Mouse (Mus musculus) MEL (cell line): Measurements from ENCODE around the gene Cbwd1. TPM values are rescaled to one million over a fixed set of nuclear protein-coding genes. Genes with fewer than 3 reads are reported as not detected.

ENCODE experiments used
- DNase-seq: peaks from one replicate; pipeline ENCODE4 v3.0.0; 2011; ENCODE audit warnings: low read depth, low spot score
- H3K27ac ChIP-seq: 2 replicates; pipeline ENCODE4 v1.5.1; 2012; ENCODE audit warnings: low read depth, mild to moderate bottlenecking, control low read depth, low read length, moderate library complexity; ENCODE audit not compliant: control insufficient read depth
- H3K27me3 ChIP-seq, 2 experiments: fragments of 150-350 bp in 1 of 2; sonication (generic) in 1 of 2; 2 replicates each; pipeline ENCODE4 v1.6.1; 2012; ENCODE audit warnings: low read length in 2 of 2, mild to moderate bottlenecking in 2 of 2, improper control_type of control experiment in 1 of 2, moderate library complexity in 1 of 2; ENCODE audit not compliant: insufficient read depth in 2 of 2, control insufficient read depth in 1 of 2
- H3K36me3 ChIP-seq, 2 experiments: 2 replicates each; pipeline ENCODE4 v1.6.1; 2012 to 2014; ENCODE audit warnings: low read length in 2 of 2, improper control_type of control experiment in 1 of 2, inconsistent platforms in 1 of 2, mild to moderate bottlenecking in 1 of 2; ENCODE audit not compliant: insufficient read depth in 2 of 2, control insufficient read depth in 1 of 2
- H3K4me1 ChIP-seq, 2 experiments: fragments of 150-350 bp in 1 of 2; sonication (generic) in 1 of 2; 2 replicates each; pipeline ENCODE4 v1.6.1; 2012; ENCODE audit warnings: low read length in 2 of 2, improper control_type of control experiment in 1 of 2, mild to moderate bottlenecking in 1 of 2; ENCODE audit not compliant: insufficient read depth in 2 of 2, control insufficient read depth in 1 of 2
- H3K4me3 ChIP-seq, 2 experiments: fragments of 150-350 bp in 1 of 2; sonication (generic) in 1 of 2; 2 replicates each; pipeline ENCODE4 v1.5.1; 2012; ENCODE audit warnings: low read depth in 2 of 2, low read length in 2 of 2, mild to moderate bottlenecking in 2 of 2, moderate library complexity in 2 of 2, control low read depth in 1 of 2, improper control_type of control experiment in 1 of 2; ENCODE audit not compliant: control insufficient read depth in 1 of 2, insufficient read depth in 1 of 2
- H3K79me2 ChIP-seq: 2 replicates; pipeline ENCODE4 v1.6.1; 2012; ENCODE audit warnings: mild to moderate bottlenecking, low read length, moderate library complexity; ENCODE audit not compliant: control insufficient read depth, poor library complexity, insufficient read depth
- H3K9ac ChIP-seq: 2 replicates; pipeline ENCODE4 v1.6.1; 2012; ENCODE audit warnings: low read depth, mild to moderate bottlenecking, control low read depth, low read length, moderate library complexity; ENCODE audit not compliant: control insufficient read depth, poor library complexity, severe bottlenecking
- H3K9me3 ChIP-seq: fragments of 150-350 bp; sonication (generic); replicated peaks from 2 replicates; pipeline ENCODE4 v1.6.1; 2012; ENCODE audit warnings: mild to moderate bottlenecking, low read length, improper control_type of control experiment, moderate library complexity; ENCODE audit not compliant: insufficient read depth
- BHLHE40 ChIP-seq: IDR thresholded peaks from 2 replicates; pipeline ENCODE4 v1.6.1; 2012; ENCODE audit warnings: low read depth, mild to moderate bottlenecking, inconsistent platforms, low read length, improper control_type of control experiment, borderline replicate concordance
- CTCF ChIP-seq, 3 experiments: IDR thresholded peaks in 2 of 3; conservative IDR thresholded peaks in 1 of 3; 2 replicates each; pipeline ENCODE4 v1.5.1; 2011 to 2012; ENCODE audit warnings: low read length in 3 of 3, low read depth in 2 of 3, mild to moderate bottlenecking in 2 of 3, improper control_type of control experiment in 1 of 3, inconsistent platforms in 1 of 3, mixed read lengths in 1 of 3, moderate library complexity in 1 of 3; ENCODE audit not compliant: control insufficient read depth in 1 of 3, insufficient read depth in 1 of 3, poor library complexity in 1 of 3, severe bottlenecking in 1 of 3
- E2F4 ChIP-seq: IDR thresholded peaks from 2 replicates; pipeline ENCODE4 v1.6.1; 2011; ENCODE audit warnings: low read depth, low read length, improper control_type of control experiment, borderline replicate concordance
- ELF1 ChIP-seq: IDR thresholded peaks from 2 replicates; pipeline ENCODE4 v1.6.1; 2014; ENCODE audit warnings: low read depth, mild to moderate bottlenecking, inconsistent platforms, low read length, improper control_type of control experiment, moderate library complexity
- EP300 ChIP-seq, 2 experiments: IDR thresholded peaks; 2 replicates each; pipeline ENCODE4 v1.6.1; 2011; ENCODE audit warnings: improper control_type of control experiment in 2 of 2, low read length in 2 of 2, low read depth in 1 of 2, mild to moderate bottlenecking in 1 of 2
- ETS1 ChIP-seq: IDR thresholded peaks from 2 replicates; pipeline ENCODE4 v1.6.1; 2012; ENCODE audit warnings: low read depth, mild to moderate bottlenecking, inconsistent platforms, low read length, improper control_type of control experiment, moderate library complexity
- GABPA ChIP-seq: IDR thresholded peaks from 2 replicates; pipeline ENCODE4 v1.6.1; 2012; ENCODE audit warnings: low read depth, mild to moderate bottlenecking, inconsistent platforms, low read length, improper control_type of control experiment, moderate library complexity
- GATA1 ChIP-seq: IDR thresholded peaks from 2 replicates; pipeline ENCODE4 v1.6.1; 2011; ENCODE audit warnings: low read depth, low read length, improper control_type of control experiment
- JUND ChIP-seq: IDR thresholded peaks from 2 replicates; pipeline ENCODE4 v1.6.1; 2011; ENCODE audit warnings: low read depth, mild to moderate bottlenecking, improper control_type of control experiment, low read length
- MAFK ChIP-seq: IDR thresholded peaks from 2 replicates; pipeline ENCODE4 v1.6.1; 2011; ENCODE audit warnings: low read depth, mild to moderate bottlenecking, low read length, improper control_type of control experiment, borderline replicate concordance
- MAX ChIP-seq: IDR thresholded peaks from 2 replicates; pipeline ENCODE4 v1.6.1; 2011; ENCODE audit warnings: low read length, improper control_type of control experiment
- MEF2A ChIP-seq: IDR thresholded peaks from 2 replicates; pipeline ENCODE4 v1.6.1; 2014; ENCODE audit warnings: low read depth, mild to moderate bottlenecking, inconsistent platforms, low read length, improper control_type of control experiment; ENCODE audit not compliant: poor library complexity, insufficient replicate concordance, severe bottlenecking; ENCODE audit errors: extremely low read depth
- MXI1 ChIP-seq: IDR thresholded peaks from 2 replicates; pipeline ENCODE4 v1.6.1; 2011; ENCODE audit warnings: mild to moderate bottlenecking, low read depth, low read length, improper control_type of control experiment
- MYB ChIP-seq: IDR thresholded peaks from 2 replicates; pipeline ENCODE4 v1.6.1; 2011; ENCODE audit warnings: mild to moderate bottlenecking, low read depth, low read length, improper control_type of control experiment
- NRF1 ChIP-seq: IDR thresholded peaks from 2 replicates; pipeline ENCODE4 v1.6.1; 2014; ENCODE audit warnings: low read depth, mild to moderate bottlenecking, inconsistent platforms, low read length, improper control_type of control experiment, moderate library complexity; ENCODE audit not compliant: poor library complexity, insufficient read depth, severe bottlenecking
- POLR2A ChIP-seq, 2 experiments: IDR thresholded peaks; 2 replicates each; pipeline ENCODE4 v1.6.1; 2011 to 2012; ENCODE audit warnings: low read length in 2 of 2, mild to moderate bottlenecking in 2 of 2, control low read depth in 1 of 2, improper control_type of control experiment in 1 of 2, low read depth in 1 of 2, moderate library complexity in 1 of 2; ENCODE audit not compliant: control insufficient read depth in 1 of 2, insufficient read depth in 1 of 2, poor library complexity in 1 of 2
- POLR2AphosphoS2 ChIP-seq: IDR thresholded peaks from 2 replicates; pipeline ENCODE4 v1.6.1; 2011; ENCODE audit warnings: low read length, improper control_type of control experiment
- POLR2AphosphoS5 ChIP-seq: IDR thresholded peaks from 2 replicates; pipeline ENCODE4 v1.6.1; 2012; ENCODE audit warnings: low read depth, borderline replicate concordance, mild to moderate bottlenecking, inconsistent platforms, low read length, moderate library complexity, mixed read lengths
- RAD21 ChIP-seq: IDR thresholded peaks from 2 replicates; pipeline ENCODE4 v1.6.1; 2011; ENCODE audit warnings: mild to moderate bottlenecking, low read depth, low read length, improper control_type of control experiment
- RCOR1 ChIP-seq: IDR thresholded peaks from 2 replicates; pipeline ENCODE4 v1.6.1; 2012; ENCODE audit warnings: low read depth, mild to moderate bottlenecking, inconsistent platforms, low read length, improper control_type of control experiment
- SIN3A ChIP-seq: IDR thresholded peaks from 2 replicates; pipeline ENCODE4 v1.6.1; 2012; ENCODE audit warnings: low read length, improper control_type of control experiment, inconsistent platforms
- SMC3 ChIP-seq: IDR thresholded peaks from 2 replicates; pipeline ENCODE4 v1.6.1; 2011; ENCODE audit warnings: low read depth, low read length, improper control_type of control experiment
- TBP ChIP-seq: IDR thresholded peaks from 2 replicates; pipeline ENCODE4 v1.8.0; 2011; ENCODE audit warnings: low read depth, low read length, improper control_type of control experiment
- TCF12 ChIP-seq: IDR thresholded peaks from 2 replicates; pipeline ENCODE4 v1.6.1; 2014; ENCODE audit warnings: low read depth, mild to moderate bottlenecking, inconsistent platforms, low read length, improper control_type of control experiment, moderate library complexity
- UBTF ChIP-seq: IDR thresholded peaks from 2 replicates; pipeline ENCODE4 v1.6.1; 2012; ENCODE audit warnings: low read depth, mild to moderate bottlenecking, inconsistent platforms, low read length, improper control_type of control experiment, moderate library complexity, borderline replicate concordance; ENCODE audit not compliant: insufficient read depth
- ZC3H11A ChIP-seq: IDR thresholded peaks from 2 replicates; pipeline ENCODE4 v1.6.1; 2012; ENCODE audit warnings: low read depth, mild to moderate bottlenecking, inconsistent platforms, low read length, improper control_type of control experiment
- ZKSCAN1 ChIP-seq: IDR thresholded peaks from 2 replicates; pipeline ENCODE4 v1.6.1; 2012; ENCODE audit warnings: low read depth, mild to moderate bottlenecking, inconsistent platforms, low read length, improper control_type of control experiment, moderate library complexity
- ZMIZ1 ChIP-seq: IDR thresholded peaks from 2 replicates; pipeline ENCODE4 v1.6.1; 2012; ENCODE audit warnings: low read depth, mild to moderate bottlenecking, inconsistent platforms, low read length, improper control_type of control experiment, moderate library complexity
- ZNF384 ChIP-seq: IDR thresholded peaks from 2 replicates; pipeline ENCODE4 v1.6.1; 2012; ENCODE audit warnings: low read depth, mild to moderate bottlenecking, inconsistent platforms, low read length, improper control_type of control experiment
- polyA plus RNA-seq, 2 experiments: library from polyadenylated mRNA; stranded (reverse) in 1 of 2; unstranded in 1 of 2; fragments of >175 nt in 1 of 2; fragments of >200 nt in 1 of 2; gene quantifications; 2 replicates each; pipeline versions ENCODE4 v1.2.1 to v1.2.4; 2012; ENCODE audit warnings: low replicate concordance in 2 of 2, low read depth in 1 of 2; ENCODE audit not compliant: insufficient read length in 2 of 2, insufficient read depth in 1 of 2, missing spikeins in 1 of 2
- total RNA-seq: library from RNA; depleted of rRNA; stranded (reverse); fragments of 300-350 nt; gene quantifications from 2 replicates; pipeline ENCODE4 v1.2.3, GENCODE M21; 2012

Gene Cbwd1
- total and polyA plus RNA-seq, 3 experiments, result 14.2 to 24.0 TPM; not detected in 1

- no peak for DNase-seq
- no peak for TF ChIP-seq MXI1
- TF ChIP-seq ETS1, result no peak
- no peak for TF ChIP-seq BHLHE40
- TF ChIP-seq ELF1, result no peak
- no peak for TF ChIP-seq MAX
- TF ChIP-seq ZMIZ1, result no peak
- TF ChIP-seq JUND, result no peak
- no peak for TF ChIP-seq MAFK
- no peak for TF ChIP-seq GABPA
- no peak overlapping the region for H3K9ac ChIP-seq
- H3K27me3 ChIP-seq, result no peaks in the 10 kb centered on the region
- peaks cover 23 to 27% of the 10 kb centered on the region in 2 experiments for H3K4me1 ChIP-seq
- no peaks in the 10 kb centered on the region for H3K79me2 ChIP-seq
- no peaks in the 10 kb centered on the region for H3K9me3 ChIP-seq
- H3K4me3 ChIP-seq, result no peak overlapping the region
- H3K27ac ChIP-seq, result no peak overlapping the region
- H3K36me3 ChIP-seq, result peaks cover 0 to 28% of the 10 kb centered on the region in 2 experiments; a peak in 2 of 4 replicates
These were observed 32.1 kb upstream of the Cbwd1 start for GRCm38 (mm10) chr19:24993526-24993925.

GRCm38 (mm10) chr19:24990138-24990822, 28.9 kb upstream of the Cbwd1 start:
- no peaks in the 10 kb centered on the region for H3K27me3 ChIP-seq
- H3K79me2 ChIP-seq, result no peaks in the 10 kb centered on the region
- H3K9ac ChIP-seq, result no peak overlapping the region; the same call in 1 of the 2 replicates
- peaks cover 10 to 20% of the 10 kb centered on the region in 2 experiments for H3K4me1 ChIP-seq
- no peaks in the 10 kb centered on the region for H3K9me3 ChIP-seq
- peak overlapping the region; percentile 65 for H3K27ac ChIP-seq
- DNase-seq, result peak; percentile 93
- no peak overlapping the region; a peak in 1 of 4 replicates for H3K4me3 ChIP-seq
- peaks cover 0 to 10% of the 10 kb centered on the region in 2 experiments; a peak in 2 of 4 replicates for H3K36me3 ChIP-seq
- TF ChIP-seq TCF12, result peak; percentile 100
- no peak for TF ChIP-seq ZC3H11A
- TF ChIP-seq E2F4, result no peak
- TF ChIP-seq ZKSCAN1, result no peak
- no peak for TF ChIP-seq NRF1
- TF ChIP-seq ZNF384, result peak; percentile 89
- no peak for TF ChIP-seq CTCF (IDR thresholded peaks at IDR 0.05 in 2 of 3, conservative IDR thresholded peaks at IDR 0.05 in 1 of 3; ENCODE audit: control insufficient read depth in 1 of 3, insufficient read depth in 1 of 3, low read depth in 2 of 3, low read length in 3 of 3, poor library complexity in 1 of 3, severe bottlenecking in 1 of 3)
- no peak for TF ChIP-seq UBTF
- peak; percentile 80 for TF ChIP-seq MXI1
- TF ChIP-seq RAD21, result no peak
- TF ChIP-seq POLR2A (IDR thresholded peaks at IDR 0.05; ENCODE audit: control insufficient read depth in 1 of 2, insufficient read depth in 1 of 2, low read depth in 1 of 2, low read length in 2 of 2, poor library complexity in 1 of 2), result no peak
- TF ChIP-seq SMC3, result 0 out of 2 replicates have a peak, but pooled peaks have one; percentile 5
- peak; percentile 99 for TF ChIP-seq EP300 (IDR thresholded peaks at IDR 0.05; ENCODE audit: low read depth in 1 of 2, low read length in 2 of 2)
- no peak for TF ChIP-seq POLR2AphosphoS5
- TF ChIP-seq POLR2AphosphoS2, result no peak
- TF ChIP-seq RCOR1, result peak; percentile 100
- peak; percentile 82; the same call in 1 of the 2 replicates for TF ChIP-seq MAFK
- TF ChIP-seq GABPA, result no peak
- TF ChIP-seq MYB, result peak; percentile 37; the same call in 1 of the 2 replicates
- peak; percentile 100 for TF ChIP-seq GATA1
- peak; percentile 38; the same call in 1 of the 2 replicates for TF ChIP-seq JUND
- peak; percentile 93 for TF ChIP-seq SIN3A
- TF ChIP-seq MAX, result peak; percentile 77
- TF ChIP-seq ELF1, result 0 out of 2 replicates have a peak, but pooled peaks have one; percentile 8
- TF ChIP-seq MEF2A, result no peak
- no peak for TF ChIP-seq ZMIZ1
- 0 out of 2 replicates have a peak, but pooled peaks have one; percentile 71 for TF ChIP-seq TBP
